Mouse (Mus musculus) R1 (cell line): ENCODE measurements around the gene Zfp119a.
"Not testable (repeated sequence)": the region's sequence is repeated elsewhere in the genome, so short reads cannot be mapped to it uniquely, and the experiment has no call there.

Experiments used
- DNase-seq: peaks from one replicate; pipeline ENCODE4 v3.0.0-alpha.2; 2018; ENCODE audit warnings: low read depth, low spot score

The Zfp119a gene

DNA sequence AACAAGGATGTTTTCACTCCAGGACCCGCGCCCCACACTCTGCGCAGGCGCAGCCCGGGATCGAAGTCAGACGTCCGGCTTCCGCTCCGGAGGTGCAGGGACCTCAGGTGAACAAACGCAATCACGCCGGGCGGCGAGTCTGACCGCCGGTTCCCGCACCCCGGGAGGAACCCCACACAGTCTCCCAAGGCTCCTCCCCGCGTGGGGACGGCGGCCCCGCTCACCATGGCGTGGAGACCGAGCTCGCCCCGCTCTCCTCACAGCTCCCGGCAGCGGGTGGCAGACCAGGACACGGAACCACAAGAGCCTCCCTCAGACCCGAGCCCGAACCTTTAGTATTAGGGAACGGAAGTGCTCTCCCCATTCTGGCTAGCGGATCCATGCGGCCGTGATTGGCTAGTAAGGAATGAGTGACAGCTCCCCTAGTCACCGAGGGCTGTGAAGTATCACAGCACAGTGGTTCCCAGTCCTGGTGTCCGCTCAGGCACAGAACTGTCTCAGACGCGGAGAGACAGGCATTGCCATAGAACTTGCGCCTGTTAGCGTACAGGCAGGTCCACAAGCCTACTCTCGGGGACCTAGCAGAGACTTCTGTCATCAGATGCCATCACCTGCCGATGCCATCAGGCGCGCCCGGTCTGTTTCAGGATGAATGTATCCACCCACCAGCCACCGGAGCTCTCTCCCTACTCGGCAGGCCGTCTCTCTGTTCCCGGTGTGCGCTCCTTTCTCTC, at the start of gene Zfp119a:
Gene Zfp119a, minus strand, starts transcription at position 295 of the 734 bp plus-strand sequence.
- peak; percentile 97 for DNase-seq

DNA sequence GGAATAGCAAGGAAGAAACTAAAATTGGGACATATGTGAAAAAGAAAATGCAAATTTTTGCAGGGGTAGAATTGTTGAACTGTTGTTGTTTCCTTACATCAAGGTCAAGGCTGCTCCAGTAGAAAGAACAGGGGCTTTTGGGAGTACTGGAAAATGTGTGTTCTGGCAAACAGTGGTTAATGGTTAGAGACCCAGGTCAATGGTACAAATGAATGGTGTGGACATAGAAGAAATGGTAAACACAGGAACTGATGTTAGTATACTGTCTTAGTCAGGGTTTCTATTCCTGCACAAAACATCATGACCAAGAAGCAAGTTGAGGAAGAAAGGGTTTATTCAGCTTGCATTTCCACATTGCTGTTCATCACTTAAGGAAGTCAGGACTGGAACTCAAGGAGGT, 27.9 kb upstream of the Zfp119a start:
- no peak for DNase-seq

DNA sequence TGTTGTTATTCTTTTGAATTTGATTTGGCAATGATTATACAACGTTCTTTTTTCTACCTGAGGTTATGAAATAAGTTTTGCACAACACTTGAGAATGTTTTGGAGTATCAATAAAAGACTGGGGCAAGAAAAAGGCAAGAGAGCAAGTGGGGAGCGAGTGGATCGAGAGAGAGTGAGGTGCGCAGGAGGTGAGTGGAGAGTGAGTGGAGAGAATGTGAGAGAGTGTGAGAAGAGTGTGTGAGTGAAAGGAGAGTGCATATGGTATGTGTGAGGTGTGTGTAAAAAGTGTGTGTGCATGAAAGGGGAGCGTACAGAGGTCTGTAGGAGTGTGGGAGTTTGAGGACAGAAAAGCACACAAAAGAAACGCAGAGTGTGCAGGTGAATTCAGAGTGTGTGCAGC, 25.4 kb upstream of the Zfp119a start:
- DNase-seq: no peak

DNA sequence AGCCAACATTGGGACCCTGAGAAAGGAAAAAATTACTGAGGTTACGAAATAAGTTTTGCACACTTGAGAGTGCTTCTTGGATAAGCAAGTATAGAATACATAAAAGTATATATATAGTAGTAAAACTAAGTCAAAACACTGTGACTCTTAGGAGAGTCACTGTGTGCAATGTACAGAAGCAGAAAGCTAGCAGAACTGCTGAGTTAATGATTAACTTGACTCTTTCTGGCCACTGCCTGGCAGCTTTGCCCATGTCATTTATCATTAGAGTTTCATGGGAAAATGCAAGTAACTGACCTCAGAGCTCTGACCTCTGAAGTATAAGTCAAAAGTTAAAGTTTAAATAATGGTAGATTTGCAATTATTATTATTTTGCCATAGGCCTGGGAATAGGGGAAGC, 25.0 kb upstream of the Zfp119a start:
- no peak for DNase-seq

DNA sequence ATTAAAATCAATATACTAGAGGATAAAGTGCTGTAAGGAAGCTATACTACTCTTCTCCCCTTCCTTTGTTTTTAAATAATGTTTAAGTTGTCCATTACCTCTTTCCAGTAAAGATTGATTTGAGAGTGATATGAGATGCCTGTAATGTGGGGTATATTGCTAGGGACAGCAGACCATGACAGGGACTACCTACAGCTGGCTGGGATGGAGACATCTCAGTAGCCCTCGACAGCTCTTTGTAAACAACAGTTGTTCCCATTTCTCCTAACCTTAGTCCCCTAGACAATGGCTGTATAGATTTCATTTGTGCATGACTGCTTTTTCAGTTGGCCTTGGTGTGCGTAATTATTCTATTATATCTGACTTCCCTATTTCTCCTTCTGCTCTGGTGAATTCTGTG, 24.4 kb upstream of the Zfp119a start:
- no peak for DNase-seq

DNA sequence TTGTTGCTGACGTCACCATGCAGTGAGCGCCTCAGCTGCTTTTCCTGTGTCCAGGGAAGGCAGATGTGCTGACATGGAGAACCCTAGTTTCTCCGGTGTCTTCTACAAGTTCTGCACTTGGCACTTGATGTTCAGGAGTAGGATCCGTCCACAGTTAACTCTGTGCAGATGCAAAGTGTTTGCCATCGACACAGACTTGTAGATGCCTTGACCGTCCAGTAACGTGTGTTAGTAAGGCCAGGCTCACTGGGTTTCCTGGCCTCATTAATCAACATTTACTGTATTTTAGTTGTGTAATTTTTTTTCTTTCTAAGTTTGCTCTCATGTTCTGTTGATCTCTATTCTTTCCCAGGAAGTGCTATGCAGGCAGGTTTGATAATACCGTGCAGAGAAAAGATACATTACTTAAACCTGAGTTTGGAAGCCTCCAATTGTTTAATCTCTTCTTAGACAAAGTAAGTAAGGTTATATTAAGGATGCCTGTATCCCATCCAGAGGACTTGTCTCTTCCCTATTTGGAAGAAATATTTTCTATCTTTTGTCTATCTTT, 13.8 kb upstream of the Zfp119a start:
- DNase-seq: not testable (repeated sequence)

DNA sequence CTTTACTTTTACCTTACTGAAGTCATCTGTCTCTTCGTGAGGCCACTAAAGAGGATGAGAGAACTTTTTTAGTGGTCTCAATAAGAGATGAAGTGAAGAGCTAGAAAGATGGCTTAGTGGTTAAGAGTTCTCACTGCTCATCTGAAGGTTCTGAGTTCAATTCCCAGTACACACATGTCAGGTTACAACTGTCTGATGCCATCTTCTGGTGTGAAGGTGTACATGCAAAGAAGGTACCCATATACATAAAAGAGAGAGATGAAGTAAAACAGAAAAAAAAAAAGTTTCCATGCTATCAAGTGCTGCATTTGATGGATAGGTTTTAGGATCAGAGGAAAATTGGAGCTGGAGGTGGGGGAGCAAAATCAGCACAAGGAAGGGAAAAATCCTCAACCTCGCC, 6.2 kb upstream of the Zfp119a start:
- peak; percentile 6 for DNase-seq

DNA sequence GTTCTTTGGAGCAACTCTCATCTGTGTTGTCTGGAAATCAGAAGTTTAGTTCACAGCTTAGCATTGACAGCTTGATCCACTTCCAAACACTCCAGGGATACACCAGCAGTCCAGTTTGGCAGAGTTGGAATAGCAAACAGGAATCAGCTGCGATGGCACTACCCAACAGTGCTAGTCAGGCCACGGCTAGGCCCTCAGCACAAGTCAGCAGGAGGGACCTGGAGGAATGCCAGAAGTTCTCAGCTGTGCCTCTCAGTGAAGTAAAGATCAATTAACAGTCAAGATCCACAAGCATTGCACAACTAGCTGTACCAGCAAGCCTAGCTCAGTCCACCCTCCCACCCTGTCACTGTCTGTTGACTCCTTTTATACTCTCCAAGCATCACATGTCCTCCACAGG, 4.9 kb upstream of the Zfp119a start:
- DNase-seq: no peak

DNA sequence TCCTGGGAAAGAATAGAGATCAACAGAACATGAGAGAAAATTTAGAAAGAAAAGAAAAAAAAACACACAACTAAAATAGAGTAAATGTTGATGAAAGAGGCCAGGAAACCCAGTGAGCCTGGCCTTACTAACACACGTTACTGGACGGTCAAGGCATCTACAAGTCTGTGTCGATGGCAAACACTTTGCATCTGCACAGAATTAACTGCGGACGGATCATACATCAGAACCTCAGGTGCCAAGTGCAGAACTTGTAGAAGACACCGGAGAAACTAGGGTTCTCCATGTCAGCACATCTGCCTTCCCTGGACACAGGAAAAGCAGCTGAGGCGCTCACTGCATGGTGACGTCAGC, 471 bp downstream of the Zfp119a start:
- peak; percentile 21 for DNase-seq

DNA sequence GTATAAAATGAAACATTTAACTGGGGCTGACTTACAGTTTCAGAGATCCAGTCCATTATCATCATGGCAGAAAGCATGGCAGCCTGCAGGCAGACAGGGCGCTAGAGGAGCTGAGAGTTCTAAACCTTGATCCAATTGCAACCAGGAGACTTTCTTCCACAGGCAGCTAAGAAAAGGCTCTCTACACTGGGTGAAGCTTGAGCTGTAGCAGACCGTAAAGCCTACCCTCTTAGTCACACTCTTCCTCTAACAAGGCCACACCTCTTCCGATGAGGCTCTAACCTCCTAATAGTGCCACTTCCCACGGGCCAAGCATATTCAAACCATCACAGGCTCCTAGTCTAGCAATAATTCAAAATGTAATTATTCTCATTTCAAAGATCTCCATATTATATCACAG, 1.5 kb downstream of the Zfp119a start:
- no peak for DNase-seq

DNA sequence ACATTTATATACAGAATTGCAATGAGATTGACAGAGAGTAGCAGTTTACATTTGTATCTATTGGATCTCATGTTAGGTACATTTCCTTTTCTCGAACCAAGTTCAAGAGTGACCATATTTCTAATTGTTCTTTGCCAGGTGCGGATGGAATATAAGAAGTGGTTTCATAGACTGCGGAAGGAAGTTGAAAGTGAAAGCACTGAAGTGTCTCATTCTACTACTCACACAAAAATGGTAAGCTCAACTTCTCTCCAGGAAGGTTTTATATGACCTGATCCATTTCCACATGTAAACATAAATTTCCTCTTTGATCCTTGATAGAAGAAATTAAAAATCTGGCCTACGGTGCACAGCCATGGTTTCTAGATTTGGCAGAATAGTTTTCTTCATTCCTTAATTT, 35.7 kb downstream of the Zfp119a start:
- no peak for DNase-seq

DNA sequence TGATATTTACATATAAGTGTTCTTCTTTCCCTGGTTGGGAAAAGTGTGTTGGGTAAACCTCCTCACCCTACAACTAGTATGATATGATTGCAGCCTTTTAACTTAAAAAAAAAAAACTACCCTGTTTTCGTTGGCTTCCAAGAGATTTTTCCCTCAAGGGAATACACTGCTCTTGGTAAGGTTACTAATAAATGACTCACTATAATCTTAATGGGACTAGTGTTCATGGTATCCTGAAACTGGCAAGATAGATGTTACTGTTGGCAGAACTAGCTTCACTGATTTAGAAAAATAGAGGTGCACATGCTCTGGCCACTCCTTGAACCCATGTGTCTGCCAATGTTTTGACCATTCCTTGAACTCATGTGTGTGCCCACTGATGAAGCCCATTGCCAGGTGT, 57.2 kb downstream of the Zfp119a start:
- DNase-seq: no peak

DNA sequence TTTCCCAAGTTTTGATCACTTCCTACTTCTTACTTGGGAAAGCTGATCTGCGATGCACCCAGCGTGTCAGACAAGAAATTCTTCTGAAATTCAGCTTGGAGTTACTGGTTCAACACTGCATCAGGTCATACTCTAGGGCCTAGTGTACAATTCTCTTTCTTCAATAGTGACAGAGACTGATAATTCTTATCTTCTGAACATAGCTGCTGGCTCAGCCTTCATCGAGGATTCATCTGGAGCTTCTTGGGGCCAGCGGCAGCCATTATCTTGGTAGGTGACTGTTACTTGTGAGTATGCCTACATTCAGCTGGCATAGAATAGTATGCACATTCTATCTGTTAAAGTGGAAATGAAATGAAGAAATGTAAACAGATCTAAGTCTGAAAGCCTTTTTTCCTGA, 61.9 kb downstream of the Zfp119a start:
- no peak for DNase-seq
